Mouse (Mus musculus) embryonic facial prominence, embryonic 11.5 days (tissue): ENCODE data around the gene Ptpn6. TPM values are rescaled to one million over a fixed set of nuclear protein-coding genes. Genes with fewer than 3 reads are reported as not detected.

Experiments used
- ATAC-seq: fragments of 200-750 bp; cut with Nextera tagmentation; replicated peaks from 2 replicates; pipeline ENCODE4 v1.8.0; 2017; ENCODE audit warnings: low read depth; ENCODE audit not compliant: insufficient number of reproducible peaks, low FRiP score, low TSS enrichment
- DNase-seq: peaks from one replicate; pipeline ENCODE4 v3.0.0-alpha.2; 2015; ENCODE audit warnings: low spot score
- H3K27ac ChIP-seq: fragments of 300-500 bp; sonication (generic); replicated peaks from 2 replicates; pipeline ENCODE4 v1.5.1; 2014; ENCODE audit warnings: mild to moderate bottlenecking, low read depth, low read length, control low read depth
- H3K27me3 ChIP-seq: fragments of 300-500 bp; sonication (generic); 2 replicates; pipeline ENCODE4 v1.6.1; 2014; ENCODE audit warnings: mild to moderate bottlenecking, low read length, moderate library complexity, mixed read lengths; ENCODE audit not compliant: control insufficient read depth, insufficient read depth
- H3K36me3 ChIP-seq: fragments of 300-500 bp; sonication (generic); replicated peaks from 2 replicates; pipeline ENCODE4 v1.6.1; 2014; ENCODE audit warnings: low read depth, mild to moderate bottlenecking, low read length, moderate library complexity, mixed read lengths; ENCODE audit not compliant: control insufficient read depth, insufficient read depth
- H3K4me1 ChIP-seq: fragments of 300-500 bp; sonication (generic); 2 replicates; pipeline ENCODE4 v1.6.1; 2014; ENCODE audit warnings: low read length, mixed read lengths; ENCODE audit not compliant: control insufficient read depth, insufficient read depth
- H3K4me2 ChIP-seq: fragments of 300-500 bp; sonication (generic); 2 replicates; pipeline ENCODE4 v1.6.1; 2014; ENCODE audit warnings: low read depth, mild to moderate bottlenecking, control low read depth, low read length, moderate library complexity
- H3K4me3 ChIP-seq: fragments of 300-500 bp; sonication (generic); 2 replicates; pipeline ENCODE4 v1.5.1; 2014; ENCODE audit warnings: low read depth, low read length, control low read depth
- H3K9ac ChIP-seq: fragments of 300-500 bp; sonication (generic); replicated peaks from 2 replicates; pipeline ENCODE4 v1.6.1; 2014; ENCODE audit warnings: mild to moderate bottlenecking, control low read depth, low read length
- H3K9me3 ChIP-seq: fragments of 300-500 bp; sonication (generic); replicated peaks from 2 replicates; pipeline ENCODE4 v1.6.1; 2016; ENCODE audit warnings: mild to moderate bottlenecking, low read length, inconsistent platforms, mixed read lengths; ENCODE audit not compliant: control insufficient read depth
- WGBS: fragments of 180-500 bp; shearing (Covaris S2); extraction: QIAGEN DNeasy Blood & Tissue Kit; methylation state at CpG from one replicate; pipeline ENCODE4 v1.1.7; 2014; 5-methylcytosine and 5-hydroxymethylcytosine counted together
- polyA plus RNA-seq: library from polyadenylated mRNA; unstranded; fragments of >200 nt; fragmentation: Nextera tagmentation; extraction: Ambion mirVana; gene quantifications from 2 replicates; pipeline ENCODE4 v1.2.1, GENCODE M21; 2014

Ptpn6 gene
- polyA plus RNA-seq, 1 experiment from 2014 or later, result 6.0 TPM

- no peak for DNase-seq
- 98% methylated on average over 10 of the region's 10 CpGs for WGBS
- H3K9ac ChIP-seq, result no peak overlapping the region
- no peak for ATAC-seq
- H3K4me2 ChIP-seq, result no peak overlapping the region
- no peak overlapping the region for H3K27ac ChIP-seq
- no peaks in the 10 kb centered on the region for H3K27me3 ChIP-seq
- H3K4me1 ChIP-seq, result no peaks in the 10 kb centered on the region
- peaks cover 3% of the 10 kb centered on the region; the same call in 1 of the 2 replicates for H3K36me3 ChIP-seq
- no peak overlapping the region for H3K4me3 ChIP-seq
- H3K9me3 ChIP-seq, result no peaks in the 10 kb centered on the region
These were observed 30.1 kb downstream of the Ptpn6 start for GRCm38 (mm10) chr6:124708289-124708889.

- ATAC-seq (no peak), DNase-seq (no peak)
- Histone ChIP-seq H3K9me3 (no peaks in the 10 kb centered on the region), H3K36me3 (peaks cover 3% of the 10 kb centered on the region; the same call in 1 of the 2 replicates), H3K4me3 (no peak overlapping the region), H3K4me2 (no peak overlapping the region), H3K27ac (no peak overlapping the region), H3K4me1 (no peaks in the 10 kb centered on the region), H3K27me3 (no peaks in the 10 kb centered on the region), H3K9ac (no peak overlapping the region)
- WGBS, result 88% methylated on average over 5 of the region's 5 CpGs
These were observed 32.4 kb downstream of the Ptpn6 start for GRCm38 (mm10) chr6:124706061-124706627.

DNA sequence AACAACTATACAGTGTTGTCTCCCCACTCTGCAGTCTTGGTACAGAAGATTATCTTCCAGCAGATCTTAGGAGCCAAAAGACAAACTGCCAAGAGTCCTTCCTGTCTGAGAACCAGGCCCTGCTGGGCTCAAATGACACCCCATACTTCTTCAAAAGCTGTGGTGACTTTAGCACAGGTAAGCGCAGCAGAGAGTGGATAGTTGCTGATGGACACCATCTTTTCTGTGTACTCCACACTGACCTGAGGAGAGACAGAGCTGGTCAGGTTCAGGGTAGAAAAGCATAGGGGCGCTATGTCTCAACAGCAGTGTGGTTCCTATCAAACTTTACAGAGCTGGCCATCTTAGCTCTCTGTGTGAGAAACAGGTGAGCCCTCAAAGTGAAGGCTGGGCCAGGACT, 34.1 kb downstream of the Ptpn6 start:
- Histone ChIP-seq H3K4me2 (no peak overlapping the region), H3K27ac (no peak overlapping the region), H3K9me3 (no peaks in the 10 kb centered on the region), H3K36me3 (peaks cover 3% of the 10 kb centered on the region; the same call in 1 of the 2 replicates), H3K4me3 (no peak overlapping the region), H3K9ac (no peak overlapping the region), H3K4me1 (no peaks in the 10 kb centered on the region), H3K27me3 (no peaks in the 10 kb centered on the region)
- DNase-seq, result no peak
- no peak for ATAC-seq
- WGBS, result 94% methylated on average over 2 of the region's 2 CpGs

GRCm38 (mm10) chr6:124703789-124704188, 34.7 kb downstream of the Ptpn6 start:
- Histone ChIP-seq H3K27ac (no peak overlapping the region), H3K4me1 (no peaks in the 10 kb centered on the region), H3K36me3 (peaks cover 3% of the 10 kb centered on the region; the same call in 1 of the 2 replicates), H3K27me3 (no peaks in the 10 kb centered on the region), H3K4me3 (no peak overlapping the region), H3K9me3 (no peaks in the 10 kb centered on the region), H3K4me2 (no peak overlapping the region), H3K9ac (no peak overlapping the region)
- no peak for DNase-seq
- no peak for ATAC-seq
- WGBS, result 75% methylated on average over 7 of the region's 7 CpGs

DNA sequence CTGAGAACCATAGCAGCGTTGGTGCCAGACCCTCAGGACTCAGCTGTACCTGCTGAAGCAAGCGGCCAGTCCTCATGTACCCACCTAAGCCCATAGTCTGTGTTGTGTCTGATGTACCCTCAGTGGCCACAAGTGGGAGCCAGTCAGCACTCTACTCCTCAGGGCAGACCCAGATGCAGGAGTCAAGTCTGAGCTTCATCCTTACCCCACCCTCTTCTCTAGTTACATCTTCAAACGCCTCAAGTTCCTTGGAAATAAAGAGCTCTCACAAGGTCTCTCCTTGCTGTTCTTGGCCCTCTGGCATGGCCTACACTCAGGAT, 35.8 kb downstream of the Ptpn6 start:
- peaks cover 3% of the 10 kb centered on the region; the same call in 1 of the 2 replicates for H3K36me3 ChIP-seq
- no peak overlapping the region for H3K4me2 ChIP-seq
- no peaks in the 10 kb centered on the region for H3K4me1 ChIP-seq
- no peak overlapping the region for H3K9ac ChIP-seq
- no peaks in the 10 kb centered on the region for H3K27me3 ChIP-seq
- H3K4me3 ChIP-seq, result no peak overlapping the region
- WGBS, result 51% methylated on average over 3 of the region's 3 CpGs
- DNase-seq (peak; percentile 79), ATAC-seq (peak; percentile 60)
- H3K9me3 ChIP-seq, result no peaks in the 10 kb centered on the region
- H3K27ac ChIP-seq, result no peak overlapping the region

DNA sequence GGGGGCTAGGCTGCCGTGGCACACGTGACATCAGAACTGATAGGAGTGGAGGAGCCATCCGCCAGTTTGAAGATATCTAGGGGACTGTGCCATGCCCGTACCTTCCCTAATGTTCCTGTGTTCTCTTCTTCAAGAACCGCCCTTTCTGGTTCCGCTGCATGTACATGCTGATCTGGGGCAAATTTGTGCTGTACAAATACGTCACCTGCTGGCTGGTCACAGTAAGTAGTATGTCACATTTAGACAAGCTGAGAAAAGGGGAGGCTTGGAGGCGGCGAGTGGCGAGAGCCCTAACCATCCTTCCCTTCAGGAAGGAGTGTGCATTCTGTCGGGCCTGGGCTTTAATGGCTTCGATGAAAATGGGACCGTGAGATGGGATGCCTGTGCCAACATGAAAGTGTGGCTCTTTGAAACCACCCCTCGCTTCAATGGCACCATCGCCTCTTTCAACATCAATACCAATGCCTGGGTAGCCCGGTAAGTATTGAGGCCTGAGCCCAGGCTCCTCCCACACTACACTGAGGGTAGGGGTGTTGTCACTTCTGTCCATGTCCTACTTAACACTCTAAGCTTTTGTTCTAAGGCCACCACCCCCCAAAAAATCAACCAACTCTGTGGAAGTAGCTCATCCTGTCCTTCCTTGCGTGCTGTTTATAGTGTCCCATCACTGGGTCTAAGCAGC, 36.3 kb downstream of the Ptpn6 start:
- Histone ChIP-seq H3K4me2 (no peak overlapping the region), H3K36me3 (peaks cover 3% of the 10 kb centered on the region; the same call in 1 of the 2 replicates), H3K27me3 (no peaks in the 10 kb centered on the region), H3K9me3 (no peaks in the 10 kb centered on the region), H3K4me1 (no peaks in the 10 kb centered on the region), H3K9ac (no peak overlapping the region), H3K4me3 (no peak overlapping the region), H3K27ac (no peak overlapping the region)
- ATAC-seq (no peak), DNase-seq (no peak)
- WGBS, result 92% methylated on average over 17 of the region's 17 CpGs

DNA sequence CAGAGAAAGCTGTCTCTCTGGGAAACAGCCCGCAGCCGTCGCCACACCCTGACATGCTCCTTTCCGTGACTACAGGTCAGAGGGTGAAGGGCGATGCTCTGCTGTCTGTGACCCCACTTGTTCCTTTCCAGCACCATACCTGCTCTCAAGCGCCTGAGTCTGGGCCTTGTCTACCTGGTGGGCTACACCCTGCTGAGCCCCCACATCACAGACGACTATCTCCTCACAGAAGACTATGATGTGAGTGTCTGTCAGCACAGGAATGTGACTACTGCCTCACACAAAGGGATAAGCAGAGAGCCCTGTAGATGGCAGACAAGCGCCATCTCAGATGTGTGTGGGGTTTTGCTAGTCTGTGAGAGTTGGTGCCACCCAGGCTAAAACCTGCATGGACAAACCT, 37.2 kb downstream of the Ptpn6 start:
- no peaks in the 10 kb centered on the region for H3K4me1 ChIP-seq
- H3K4me2 ChIP-seq, result no peak overlapping the region
- no peaks in the 10 kb centered on the region for H3K27me3 ChIP-seq
- no peak overlapping the region for H3K9ac ChIP-seq
- H3K27ac ChIP-seq, result no peak overlapping the region
- no peaks in the 10 kb centered on the region for H3K9me3 ChIP-seq
- peaks cover 3% of the 10 kb centered on the region; the same call in 1 of the 2 replicates for H3K36me3 ChIP-seq
- no peak for DNase-seq
- 76% methylated on average over 8 of the region's 8 CpGs for WGBS
- no peak overlapping the region for H3K4me3 ChIP-seq
- ATAC-seq, result no peak

- Histone ChIP-seq H3K27ac (no peak overlapping the region), H3K27me3 (no peaks in the 10 kb centered on the region), H3K4me3 (no peak overlapping the region), H3K36me3 (no peaks in the 10 kb centered on the region; the same call in 1 of the 2 replicates), H3K9me3 (no peaks in the 10 kb centered on the region), H3K4me1 (no peaks in the 10 kb centered on the region), H3K9ac (no peak overlapping the region), H3K4me2 (no peak overlapping the region)
- no peak; the same call in 1 of the 2 replicates for ATAC-seq
- no peak for DNase-seq
- 80% methylated on average over 11 of the region's 11 CpGs for WGBS
These were observed 38.4 kb downstream of the Ptpn6 start for GRCm38 (mm10) chr6:124699962-124700610.
